Mouse (Mus musculus): ENCODE measurements at regions not wholly inside any gene's neighbourhood (a gene's known extent, or its start where the extent isn't known, plus 50 kb on each side); places are given as distances from the start of the nearest gene placed in this dataset.

GRCm38 (mm10) chr11:48133335-48133734 lies 144.6 kb upstream of the Sgcd start:
- no peak for DNase-seq (ENCODE audit: low spot score)

GRCm38 (mm10) chr11:48098063-48098462 lies 109.3 kb upstream of the Sgcd start:
- no peak for DNase-seq (ENCODE audit: low spot score)

GRCm38 (mm10) chr11:48097455-48097854 lies 108.7 kb upstream of the Sgcd start:
- DNase-seq (ENCODE audit: low spot score): no peak

DNA sequence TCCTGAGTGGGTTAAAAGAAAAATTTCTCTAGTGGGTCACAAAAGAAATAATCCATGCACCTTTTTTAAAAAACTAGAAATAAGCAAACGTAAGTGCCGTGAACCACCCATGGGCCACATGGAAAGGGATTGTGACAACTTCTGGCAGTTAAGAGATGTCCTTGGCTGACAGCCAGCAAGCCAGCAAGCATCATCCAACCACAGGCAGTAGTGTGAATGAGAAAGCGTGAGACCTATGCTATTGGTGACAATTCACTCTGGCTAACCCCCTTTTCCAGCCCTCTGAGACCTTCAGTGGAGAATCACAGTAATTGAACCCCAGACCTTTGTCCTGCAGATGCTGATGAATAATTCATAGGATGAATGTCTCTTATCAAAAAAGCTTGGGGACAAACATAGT lies 78.3 kb upstream of the Sgcd start:
- no peak for DNase-seq (ENCODE audit: low spot score)

GRCm38 (mm10) chr11:48063719-48064118 lies 75.0 kb upstream of the Sgcd start:
- DNase-seq (ENCODE audit: low spot score): no peak

GRCm38 (mm10) chr11:48061501-48061900 lies 72.7 kb upstream of the Sgcd start:
- DNase-seq (ENCODE audit: low spot score): no peak

- no peak for DNase-seq (ENCODE audit: low spot score)
Measured at GRCm38 (mm10) chr11:48051156-48051866, 62.5 kb upstream of the Sgcd start.

DNA sequence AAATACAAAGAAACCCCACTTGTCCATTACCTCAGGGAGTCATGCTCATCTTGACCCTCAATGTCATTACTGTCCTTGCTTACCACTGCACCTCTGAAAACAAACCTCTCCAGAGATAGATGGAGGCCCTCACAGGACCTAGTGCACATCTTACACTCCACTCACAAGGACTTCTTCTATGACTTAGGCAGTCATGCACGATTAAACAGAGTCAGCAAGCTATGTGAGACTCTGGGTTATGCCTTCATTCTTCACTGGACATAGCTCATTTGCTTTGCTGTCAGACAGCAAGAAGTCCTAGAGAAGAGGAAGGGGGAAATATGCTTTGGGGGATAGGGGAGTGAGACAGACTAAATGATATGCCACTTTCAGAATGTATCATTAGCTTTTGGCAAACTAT lies 59.5 kb upstream of the Sgcd start:
- no peak for DNase-seq (ENCODE audit: low spot score)

Measured in left cerebral cortex, adult 11 months (tissue).